Mouse (Mus musculus) erythroblast, adult 5-6 weeks (primary cell): ENCODE measurements around the gene Slc6a4. TPM values are rescaled to one million over a fixed set of nuclear protein-coding genes. Genes with fewer than 3 reads are reported as not detected.

Source experiments
- ATAC-seq: replicated peaks from 2 replicates; pipeline ENCODE4 v1.8.0; 2016; ENCODE audit warnings: moderate number of reproducible peaks, mild to moderate bottlenecking, moderate TSS enrichment, inconsistent platforms; ENCODE audit not compliant: poor library complexity, low FRiP score, severe bottlenecking
- total RNA-seq, 2 experiments: library from RNA; stranded (forward) in 1 of 2; stranded (reverse) in 1 of 2; fragments of 150-400 nt in 1 of 2; fragments of 200-764, 138-1000 nt in 1 of 2; gene quantifications; 2 replicates each; pipeline versions ENCODE4 v1.2.3 to v1.2.4; 2015 to 2017; ENCODE audit warnings: low replicate concordance in 2 of 2

Slc6a4 gene
- total RNA-seq (2015; ENCODE audit: low replicate concordance): not detected in 2 replicates
- not detected in 2 replicates for total RNA-seq (2017; ENCODE audit: low replicate concordance)

DNA sequence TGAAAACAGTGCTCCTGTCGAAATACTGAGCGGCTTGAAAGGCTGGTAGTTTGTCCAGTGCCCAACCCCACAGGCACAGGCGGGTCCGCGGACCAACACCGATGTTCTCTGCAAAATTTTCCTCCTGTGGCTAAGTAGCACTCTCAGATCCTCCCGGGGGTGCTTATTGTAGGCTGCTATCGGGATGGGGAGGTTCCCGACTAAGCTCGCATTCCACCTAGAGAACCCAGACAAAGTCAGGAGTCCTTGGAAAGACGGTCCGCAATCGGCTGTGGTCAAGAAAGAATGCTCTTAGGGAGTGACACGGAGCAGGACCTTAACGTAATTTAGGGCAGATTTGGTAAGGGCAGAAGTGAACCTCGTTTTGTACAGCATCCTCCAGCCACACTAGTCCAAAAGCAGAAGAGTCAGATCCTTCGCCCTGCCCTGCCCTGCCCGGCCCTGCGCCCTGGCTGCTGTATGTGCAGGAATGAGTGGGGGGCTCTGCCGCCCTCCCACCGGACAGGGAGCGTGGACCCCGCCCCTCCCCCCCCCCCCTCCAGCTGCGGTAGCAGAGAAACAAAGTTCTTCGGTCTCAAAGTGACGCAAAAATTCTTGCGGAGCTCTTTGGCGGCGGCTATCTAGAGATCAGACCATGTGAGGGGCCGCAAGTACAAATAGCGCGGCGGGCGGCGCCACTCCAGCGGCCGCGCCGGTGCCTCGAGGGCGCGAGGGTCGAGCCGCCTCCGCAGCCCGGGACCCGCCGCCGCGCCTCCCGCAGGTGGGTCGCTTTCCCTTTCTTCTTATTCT is at the start of gene Slc6a4:
Gene Slc6a4 (plus strand): TSS at position 688 of the 789 bp plus-strand sequence.
- no peak for ATAC-seq

DNA sequence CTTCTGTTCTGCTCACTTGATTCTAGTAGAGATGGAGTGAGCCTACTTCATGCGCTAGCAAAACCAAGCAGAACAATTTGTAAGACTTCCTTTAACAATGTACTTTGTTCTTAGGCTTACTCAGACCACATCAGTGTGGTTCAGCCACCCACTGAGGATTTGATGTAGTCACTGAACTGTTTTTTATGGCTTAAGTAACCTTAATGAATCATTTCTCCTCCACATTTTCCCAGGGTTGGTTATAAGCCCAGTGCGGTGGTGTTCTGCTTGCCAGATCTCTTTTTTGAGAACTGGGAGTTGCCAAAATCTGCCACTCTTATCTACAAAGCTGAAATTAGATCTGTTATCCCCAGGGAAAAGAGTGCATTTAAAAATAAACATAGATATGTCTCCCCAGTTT is 44.9 kb upstream of the Slc6a4 start:
- ATAC-seq: no peak

DNA sequence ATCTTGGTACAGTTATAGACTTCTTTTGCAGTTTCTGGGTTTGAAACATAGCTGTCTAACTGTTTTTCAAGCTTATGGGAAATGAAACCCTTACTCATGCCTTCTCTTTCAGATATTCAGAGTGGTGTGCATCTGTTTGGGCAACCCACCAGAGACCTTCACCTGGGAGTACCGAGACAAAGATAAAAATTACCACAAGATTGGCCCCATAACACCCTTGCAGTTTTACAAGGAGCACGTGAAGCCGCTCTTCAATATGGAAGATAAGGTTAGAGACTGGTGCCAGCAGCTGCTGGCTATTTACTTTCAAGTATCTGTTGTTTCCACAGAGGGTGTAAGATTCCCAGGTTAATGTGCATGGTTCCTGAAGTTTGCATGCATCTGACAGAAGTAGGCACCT is 32.7 kb upstream of the Slc6a4 start:
- ATAC-seq: no peak

DNA sequence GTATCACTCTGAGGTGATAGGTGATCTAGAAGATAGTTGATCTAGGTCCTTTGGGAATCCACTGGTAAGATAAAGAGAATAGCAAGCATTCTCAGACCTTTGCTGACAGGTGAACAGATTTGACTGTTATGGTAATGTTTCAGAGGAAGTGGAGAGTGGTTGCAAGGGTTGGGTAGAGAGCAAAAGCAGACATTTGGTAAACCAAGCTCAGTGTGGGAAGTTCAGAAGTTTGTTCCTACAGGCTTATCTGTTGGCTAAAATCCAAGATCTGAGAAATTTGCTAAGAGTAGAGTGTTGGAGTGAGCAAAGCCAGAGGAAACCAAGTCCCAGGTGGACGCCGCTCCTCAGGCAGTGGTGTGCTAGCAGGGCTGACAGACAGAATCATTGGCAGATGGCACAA is 28.1 kb upstream of the Slc6a4 start:
- no peak for ATAC-seq

DNA sequence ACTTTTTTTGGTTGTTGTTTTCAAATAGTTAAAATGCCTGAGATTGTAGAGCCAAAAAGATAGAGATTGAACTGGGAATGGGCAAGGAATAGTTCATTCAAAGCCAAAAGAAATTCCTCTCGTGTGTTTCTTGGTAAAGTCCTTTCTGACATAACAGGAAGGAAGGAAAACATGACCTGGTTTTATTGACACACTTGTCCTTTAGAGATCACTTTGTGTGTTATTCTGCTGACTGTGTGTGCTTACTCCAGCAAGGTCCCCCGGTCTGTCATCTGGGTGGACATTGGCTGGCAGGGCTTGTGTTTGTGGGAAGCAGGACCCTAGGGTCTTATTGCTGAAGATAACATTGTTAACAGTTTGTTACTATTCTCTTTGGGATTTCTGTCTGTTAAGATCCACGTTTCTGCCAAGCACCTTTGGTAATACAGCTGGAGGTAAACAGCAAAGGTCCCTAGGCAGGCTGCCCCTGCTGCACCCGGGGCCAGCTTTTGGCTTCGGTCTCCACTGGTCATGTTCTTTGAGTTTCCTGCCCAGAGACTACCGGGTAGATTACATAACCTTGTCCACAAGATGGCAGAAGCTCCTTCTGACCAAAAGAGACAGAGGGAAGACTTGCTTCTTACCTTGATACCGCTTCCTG is 23.6 kb upstream of the Slc6a4 start:
- no peak for ATAC-seq

DNA sequence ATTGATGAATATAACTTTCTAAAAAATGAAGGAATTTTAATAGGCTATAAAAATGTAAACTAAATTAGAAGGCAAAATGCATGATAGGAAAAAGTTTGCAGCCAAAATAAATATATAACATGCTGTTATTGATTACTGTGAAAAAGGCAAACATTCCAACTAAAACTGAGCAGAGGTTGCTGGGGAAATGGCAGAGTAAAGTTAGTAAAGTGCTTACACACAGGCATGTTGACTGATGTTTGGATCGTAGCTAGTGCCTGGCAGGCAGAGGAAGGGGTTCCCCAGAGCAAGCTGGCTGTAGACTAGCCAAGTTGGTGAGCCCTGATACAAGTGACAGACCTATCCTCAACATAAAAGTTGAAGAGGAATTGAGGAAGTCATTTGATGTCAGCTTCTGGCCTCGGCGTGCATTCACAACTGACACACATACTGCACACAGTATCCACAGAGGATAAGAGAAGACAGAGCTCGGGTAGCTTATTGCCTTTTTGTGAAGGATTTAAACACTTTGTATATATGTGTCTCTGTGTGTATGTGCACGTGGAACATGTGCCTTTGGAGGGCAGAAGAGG is 16.7 kb upstream of the Slc6a4 start:
- ATAC-seq: no peak

DNA sequence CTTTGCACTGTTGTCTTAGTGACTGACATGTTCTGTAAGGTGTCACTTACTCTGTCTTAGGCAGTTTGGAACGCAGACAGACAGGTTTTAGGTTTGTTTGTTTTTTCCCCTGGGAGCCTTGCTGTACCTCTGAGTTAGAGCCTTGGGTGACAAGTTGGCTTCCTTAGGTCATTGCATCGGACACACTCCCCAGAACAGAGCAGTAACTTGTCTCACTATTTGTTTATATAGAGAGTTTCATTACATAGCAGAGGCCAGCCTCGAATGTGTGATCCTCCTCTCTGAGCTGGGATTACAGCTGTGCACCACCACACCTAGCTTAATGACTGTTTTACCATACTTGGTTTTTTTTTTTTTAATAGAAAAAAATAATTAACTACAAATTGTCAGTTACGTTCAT is 16.0 kb upstream of the Slc6a4 start:
- no peak for ATAC-seq

DNA sequence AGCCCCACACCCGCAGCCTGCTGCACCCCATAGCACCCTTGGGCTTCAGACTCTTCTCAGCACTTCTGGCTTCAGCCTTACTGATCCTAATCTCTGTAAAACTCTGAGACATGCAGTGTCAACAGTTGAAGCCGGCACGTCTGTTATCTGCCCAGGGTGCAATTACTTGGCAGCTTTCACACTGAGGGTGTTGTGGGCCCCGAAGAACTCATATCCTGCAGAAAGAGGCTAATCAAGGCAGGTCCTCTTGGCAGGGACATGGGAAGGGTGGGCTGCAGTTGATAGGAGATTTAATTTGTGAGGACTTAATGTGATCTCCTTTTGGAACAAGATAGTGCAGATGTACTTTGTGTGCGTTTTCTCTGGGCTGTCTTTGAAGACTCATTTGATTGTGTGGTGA is 14.8 kb upstream of the Slc6a4 start:
- ATAC-seq: no peak

DNA sequence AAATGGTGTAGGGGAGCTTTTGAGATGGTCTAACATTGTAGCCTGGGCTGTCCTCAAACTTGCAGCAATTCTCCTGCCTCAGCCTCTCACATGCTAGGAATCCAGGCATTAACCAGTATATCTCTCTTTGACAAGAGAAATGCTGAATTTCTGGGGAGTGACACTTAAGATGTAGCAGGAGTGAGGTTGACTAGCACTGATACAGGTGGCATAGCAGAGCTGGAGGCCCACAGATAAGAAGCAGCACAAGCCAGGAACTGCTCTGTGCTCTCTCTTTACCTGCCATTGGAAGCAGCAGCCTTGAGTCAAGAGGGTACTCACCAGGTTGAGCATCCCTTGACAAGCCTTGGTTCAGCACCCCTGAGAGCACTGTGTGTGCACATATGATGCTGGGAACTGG is 14.2 kb upstream of the Slc6a4 start:
- ATAC-seq: no peak

DNA sequence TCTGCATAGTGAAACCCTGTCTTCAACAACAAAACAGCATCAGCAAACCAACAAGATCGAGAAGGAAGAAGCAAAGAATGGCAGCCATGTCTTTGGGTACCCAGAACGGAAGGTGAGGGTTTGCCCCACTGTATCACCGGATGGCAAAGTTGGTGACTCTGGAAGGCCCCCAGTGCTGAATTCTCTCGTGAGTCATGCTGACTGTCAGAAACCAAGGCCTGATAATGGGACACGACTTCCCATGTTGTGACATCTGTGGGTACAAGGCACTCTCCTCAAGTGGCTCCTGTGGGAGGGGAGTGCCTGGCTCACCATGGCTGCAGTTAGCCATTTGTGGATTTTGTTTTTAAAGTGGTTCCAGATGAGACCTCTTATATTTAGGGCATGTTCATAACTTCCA is 7.6 kb upstream of the Slc6a4 start:
- no peak for ATAC-seq

DNA sequence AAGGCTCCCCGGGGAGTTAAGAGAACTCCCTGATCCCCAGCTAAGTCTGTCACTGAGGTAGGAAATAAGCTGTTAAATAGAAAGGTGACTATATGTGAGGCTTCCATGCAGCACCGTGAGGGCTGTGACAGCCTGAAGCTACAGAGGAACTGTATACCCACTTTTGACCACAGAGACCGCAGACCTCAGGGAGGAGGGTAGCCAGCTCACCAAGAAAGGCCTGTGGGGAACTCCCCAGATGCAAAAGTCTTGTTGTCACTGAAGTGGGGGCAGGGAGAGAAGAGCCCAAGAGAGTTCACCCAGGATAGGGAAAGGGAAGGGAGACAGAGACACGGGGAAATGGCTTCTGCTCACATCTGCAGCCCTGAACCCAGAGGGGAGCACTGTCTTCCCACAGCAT is 5.5 kb upstream of the Slc6a4 start:
- no peak for ATAC-seq

DNA sequence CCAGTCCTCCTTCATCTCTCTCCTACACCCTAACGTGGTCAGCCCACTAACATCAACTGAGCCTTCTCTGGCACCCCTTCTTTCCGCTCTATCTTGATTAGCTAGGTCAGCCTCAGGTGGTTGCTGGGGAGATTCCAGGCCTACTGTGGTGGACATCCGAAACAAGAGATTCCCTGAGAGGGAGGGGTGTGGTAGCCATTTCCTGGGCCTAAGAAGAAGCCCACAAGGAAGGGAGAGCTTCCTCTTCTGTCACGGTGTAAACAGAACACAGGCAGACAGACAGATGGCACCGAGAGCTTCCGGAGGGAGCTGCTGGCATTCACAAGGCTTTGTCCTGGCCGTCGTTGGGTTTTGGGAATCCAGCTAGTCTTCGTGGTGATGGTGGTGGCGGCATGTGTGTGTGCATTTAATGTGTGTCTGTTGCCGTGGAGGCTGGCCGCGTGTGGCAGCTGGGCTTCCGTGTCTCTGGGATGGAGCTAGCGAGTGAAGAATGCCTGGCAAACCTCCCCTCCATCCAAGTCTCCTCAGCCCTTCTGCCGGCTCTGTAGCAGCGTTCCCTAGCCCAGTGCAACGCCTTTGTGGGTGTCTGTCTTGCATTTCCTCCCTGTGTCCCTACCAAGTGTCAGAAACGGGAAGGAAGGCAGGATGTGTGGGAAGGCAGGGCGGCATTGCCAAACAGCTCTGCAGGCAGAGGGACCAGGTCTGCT is 2.3 kb upstream of the Slc6a4 start:
- no peak for ATAC-seq

DNA sequence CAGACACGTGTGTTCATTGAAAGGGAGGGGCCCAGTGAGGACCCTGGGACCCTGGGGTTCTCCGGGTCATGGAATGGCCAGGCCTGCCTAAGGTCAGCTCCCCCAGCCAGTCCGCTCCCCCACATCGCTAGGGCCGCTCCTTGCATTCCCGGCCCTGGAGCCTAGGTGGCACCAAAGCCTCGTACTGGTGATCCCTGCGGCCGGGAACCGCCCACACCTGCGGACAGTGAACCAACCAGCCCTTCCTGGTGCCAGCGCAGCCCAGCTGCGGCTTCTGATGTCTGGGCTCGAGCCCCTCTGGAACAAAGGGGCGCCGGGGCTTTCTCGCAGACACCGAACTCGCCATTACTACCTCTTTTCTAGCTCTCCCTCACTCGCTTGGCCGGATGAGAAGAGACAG is 1.1 kb upstream of the Slc6a4 start:
- ATAC-seq: peak; percentile 76

DNA sequence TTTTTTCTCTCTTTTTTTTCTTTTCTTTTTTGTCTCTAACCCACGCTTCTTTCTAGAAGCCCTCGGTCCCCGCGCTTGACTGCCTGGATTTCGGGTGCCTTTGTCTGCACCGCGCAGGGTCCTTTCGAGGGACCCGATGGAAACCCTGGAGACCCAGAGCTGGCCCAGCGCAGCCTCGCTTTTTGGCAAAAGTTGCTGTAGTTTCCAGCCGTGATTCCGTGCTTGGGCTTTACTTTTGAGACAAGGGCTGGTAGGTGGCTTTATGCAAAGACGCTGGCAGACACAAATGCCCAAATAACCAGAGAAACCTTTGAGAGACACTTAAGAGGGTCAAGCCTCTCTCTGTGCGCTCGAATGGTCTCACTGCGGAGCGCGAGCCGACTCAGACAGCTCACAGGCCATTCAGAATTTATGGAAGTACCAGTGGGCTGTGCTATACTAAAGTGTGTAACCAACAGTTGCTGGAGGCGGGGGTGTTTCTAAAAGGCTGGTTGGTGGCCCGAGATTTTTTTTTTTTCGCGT is 363 bp downstream of the Slc6a4 start:
- no peak for ATAC-seq

DNA sequence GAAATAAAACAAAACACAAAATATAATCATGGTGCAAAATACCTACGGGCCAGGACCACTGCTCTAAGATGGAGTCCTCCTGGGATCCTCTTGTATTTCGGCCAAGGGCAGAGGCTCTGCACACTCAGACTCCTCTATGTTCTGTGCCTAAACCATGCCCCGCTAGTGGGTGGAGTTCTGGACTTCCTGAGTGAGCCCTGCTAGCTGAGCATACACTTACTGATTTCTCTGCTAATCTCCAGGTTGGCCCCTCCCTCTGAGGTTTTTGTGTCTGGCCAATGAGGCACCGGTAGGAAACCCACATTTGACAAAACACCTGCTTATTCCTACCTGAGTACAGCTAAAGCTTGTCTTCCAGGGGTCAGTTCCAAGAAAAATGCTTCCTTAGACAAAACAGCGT is 2.3 kb downstream of the Slc6a4 start:
- no peak for ATAC-seq

DNA sequence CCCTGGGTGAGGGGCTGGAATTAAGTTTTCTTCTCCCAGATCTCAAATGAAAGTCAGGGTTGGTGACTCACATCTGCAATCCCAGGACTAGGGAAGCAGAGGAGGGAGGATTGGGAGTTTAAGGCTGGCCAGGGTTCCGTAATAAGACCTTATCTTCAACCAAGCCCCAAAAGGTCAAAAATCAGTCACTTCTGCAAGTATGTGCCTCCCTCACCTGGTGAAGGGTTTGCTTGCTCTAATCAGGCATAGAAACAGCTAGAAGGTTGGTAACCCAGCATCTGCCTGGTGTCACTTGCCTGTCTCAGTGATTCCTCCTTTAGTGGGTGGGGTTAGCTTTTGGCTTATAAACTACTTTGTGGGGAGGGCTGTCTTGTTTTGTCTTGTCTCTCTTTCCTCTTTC is 4.0 kb downstream of the Slc6a4 start:
- ATAC-seq: no peak

DNA sequence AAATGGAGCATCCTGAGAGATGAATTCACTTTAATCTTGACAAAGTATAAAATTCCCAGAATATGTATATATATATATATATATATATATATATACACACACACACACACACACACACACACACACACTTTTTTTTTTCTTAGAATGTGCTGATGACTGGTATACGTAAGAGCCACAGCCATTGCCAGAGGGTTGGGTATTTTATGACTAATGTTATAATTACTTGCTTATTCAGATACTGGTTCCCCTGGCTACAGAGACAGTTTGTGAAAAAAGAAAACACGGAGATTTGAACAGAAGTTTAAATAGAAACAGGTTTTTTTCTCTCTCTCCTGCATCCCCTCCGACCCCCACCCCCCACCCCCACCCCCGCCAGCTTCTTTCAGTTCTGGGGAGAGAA is 7.5 kb downstream of the Slc6a4 start:
- ATAC-seq: no peak

DNA sequence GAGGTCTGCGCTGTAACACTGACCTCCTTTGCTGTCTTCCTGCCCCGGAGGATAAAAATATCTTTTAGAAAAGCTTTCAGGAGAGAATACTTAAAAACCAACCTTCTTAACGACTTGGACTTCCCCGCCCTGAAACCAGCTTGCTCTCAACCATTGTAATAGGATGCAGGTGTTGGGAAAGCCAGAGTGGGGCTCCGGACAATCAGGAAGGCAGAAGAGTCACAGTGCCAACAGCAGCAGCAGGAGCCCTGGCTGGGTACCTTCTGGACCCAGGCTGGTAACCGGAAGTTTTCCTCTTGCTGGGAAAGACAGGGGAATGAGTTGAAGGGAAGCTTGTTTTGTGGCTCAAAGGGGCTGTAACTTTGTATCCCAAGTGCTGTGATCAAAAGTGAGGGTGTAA is 8.2 kb downstream of the Slc6a4 start:
- no peak for ATAC-seq

DNA sequence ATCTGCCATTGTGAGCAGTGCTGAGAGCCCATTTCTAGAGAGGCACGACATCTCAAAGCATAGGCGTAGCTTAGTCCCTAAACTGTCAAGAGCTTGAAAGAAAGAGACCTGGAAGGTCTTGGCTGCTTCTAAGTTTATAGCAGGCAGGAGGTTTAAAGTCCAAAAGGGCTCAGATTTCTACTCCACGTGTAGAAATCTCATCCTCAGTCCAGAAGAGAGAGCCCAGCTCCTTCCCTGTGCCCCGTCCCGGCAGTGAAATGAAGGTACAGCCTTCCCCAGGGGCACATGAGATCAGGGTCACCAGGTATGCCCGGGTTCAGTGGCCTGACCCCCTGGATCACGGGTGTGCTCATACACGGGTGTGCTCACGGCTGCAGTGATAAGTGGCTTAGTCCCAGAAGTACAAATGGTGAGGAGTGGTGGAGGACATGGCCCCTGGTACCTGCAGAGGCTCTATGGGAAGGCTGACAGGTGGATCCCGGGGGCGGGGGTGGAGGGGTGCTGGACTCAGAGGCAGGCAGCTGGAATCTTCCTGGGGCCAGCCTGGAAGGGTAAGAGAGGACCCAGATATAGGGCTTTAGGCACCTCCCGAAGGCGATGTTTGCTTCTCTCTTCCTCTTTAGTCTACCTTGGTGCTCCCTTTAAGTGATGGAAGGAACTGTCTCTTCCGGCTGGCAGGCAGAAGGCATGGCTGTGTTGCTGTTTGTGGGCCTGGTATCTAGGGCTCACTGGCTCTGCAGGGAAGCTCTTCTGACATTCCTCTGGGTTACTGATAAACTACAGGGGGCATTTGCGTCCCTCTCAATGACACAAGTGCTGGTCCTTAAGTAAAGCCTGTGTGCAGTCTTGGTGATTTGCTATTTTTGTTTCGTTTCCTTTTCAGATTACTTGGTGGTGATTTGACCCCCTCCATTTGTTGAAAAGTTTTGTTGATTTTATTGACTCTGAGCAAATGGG is 10.9 kb downstream of the Slc6a4 start:
- ATAC-seq: no peak
